In genomic region chr15:11909875-11910274, GRCm38 (mm10) we compare ENCODE assay signal across 11 mouse cellular contexts. TPM values are rescaled to one million over a fixed set of nuclear protein-coding genes. Genes with fewer than 3 reads are reported as not detected.
DNase-seq lines count a peak whose midpoint lies in the region; ATAC-seq and TF ChIP-seq lines count a peak whose summit lies in the region.
"Had no signal": no experiment of that assay in that cellular context is flagged by ENCODE, and none has a peak within 500 bp of the region (broad histone marks: within the 10 kb centered on the region; RNA-seq: fewer than 3 reads in every experiment).

No protein-coding gene starts in this region.

- TF ChIP-seq POLR2A in heart, adult 2 months (IDR thresholded peaks at IDR 0.05; ENCODE audit: insufficient read depth, low read depth, low read length) = no peak
- no peak for TF ChIP-seq POLR2A in limb, embryonic 14.5 days (IDR thresholded peaks at IDR 0.05; ENCODE audit: borderline replicate concordance, extremely low read depth, insufficient read depth, insufficient read length)

- intact Hi-C loops in heart, adult 2 months (cut with DNase I) = loop anchor here (5.0 kb wide), 2 partner anchors 57 to 503 kb away; no protein-coding TSS in a partner anchor
- intact Hi-C loops in heart, postnatal 25 days (cut with DNase I) = loop anchor here (2.0 to 5.0 kb wide), 4 partner anchors 57 to 503 kb away; no protein-coding TSS in a partner anchor

- H3K79me2 ChIP-seq in heart, adult 2 months (replicated peaks; ENCODE audit: control insufficient read depth, insufficient read depth, low read length) = no peaks in the 10 kb centered on the region

- no peak overlapping the region for H3K4me2 ChIP-seq in liver, postnatal 0 days (ENCODE audit: low read depth, low read length)
- H3K4me2 ChIP-seq in liver, embryonic 12.5 days = no peak overlapping the region
- no peak overlapping the region for H3K4me2 ChIP-seq in limb, embryonic 14.5 days (replicated peaks; ENCODE audit: low read depth, low read length, severe bottlenecking)
- H3K4me2 ChIP-seq: intestine, embryonic 15.5 days; limb, embryonic 12.5 days had no signal

- no peaks in the 10 kb centered on the region for H3K9me3 ChIP-seq in liver, postnatal 0 days (ENCODE audit: low read length)
- no peaks in the 10 kb centered on the region for H3K9me3 ChIP-seq in liver, embryonic 12.5 days (replicated peaks)
- no peaks in the 10 kb centered on the region for H3K9me3 ChIP-seq in limb, embryonic 14.5 days (ENCODE audit: control insufficient read depth, low read length)
- H3K9me3 ChIP-seq: intestine, embryonic 15.5 days; limb, embryonic 12.5 days had no signal

- peaks cover 3% of the 10 kb centered on the region; the same call in 1 of the 2 replicates for H3K27me3 ChIP-seq in heart, adult 2 months (ENCODE audit: control insufficient read depth, insufficient read depth, low read length)
- peaks cover 31% of the 10 kb centered on the region for H3K27me3 ChIP-seq in liver, postnatal 0 days (ENCODE audit: insufficient read depth, low read length)
- peaks cover 39% of the 10 kb centered on the region for H3K27me3 ChIP-seq in liver, embryonic 12.5 days (replicated peaks)
- H3K27me3 ChIP-seq in limb, embryonic 14.5 days (ENCODE audit: control insufficient read depth, insufficient read depth, low read length) = peaks cover 25% of the 10 kb centered on the region; the same call in 1 of the 2 replicates

- no peak overlapping the region for H3K27ac ChIP-seq in heart, adult 2 months
- H3K27ac ChIP-seq in liver, postnatal 0 days (ENCODE audit: low read depth) = no peak overlapping the region
- H3K27ac ChIP-seq in liver, embryonic 12.5 days = no peak overlapping the region
- H3K27ac ChIP-seq in limb, embryonic 14.5 days (replicated peaks; ENCODE audit: low read depth, low read length) = no peak overlapping the region
- H3K27ac ChIP-seq: intestine, embryonic 15.5 days; limb, embryonic 12.5 days had no signal

- peak; percentile 76 for TF ChIP-seq CTCF in heart, adult 2 months (IDR thresholded peaks at IDR 0.05)
- peak; percentile 55 for TF ChIP-seq CTCF in liver, postnatal 0 days (IDR thresholded peaks at IDR 0.05; ENCODE audit: low read depth)

- no peak overlapping the region for H3K4me3 ChIP-seq in heart, adult 2 months
- H3K4me3 ChIP-seq in liver, postnatal 0 days (ENCODE audit: low read depth, low read length) = no peak overlapping the region
- no peak overlapping the region for H3K4me3 ChIP-seq in liver, embryonic 12.5 days
- no peak overlapping the region for H3K4me3 ChIP-seq in limb, embryonic 14.5 days (replicated peaks; ENCODE audit: low read length)
- H3K4me3 ChIP-seq: intestine, embryonic 15.5 days; limb, embryonic 12.5 days had no signal

- no peaks in the 10 kb centered on the region for H3K36me3 ChIP-seq in heart, adult 2 months (ENCODE audit: control insufficient read depth, insufficient read depth, low read length)
- no peaks in the 10 kb centered on the region for H3K36me3 ChIP-seq in liver, postnatal 0 days (replicated peaks; ENCODE audit: insufficient read depth, low read length)
- H3K36me3 ChIP-seq in liver, embryonic 12.5 days = no peaks in the 10 kb centered on the region
- H3K36me3 ChIP-seq in limb, embryonic 14.5 days (ENCODE audit: control insufficient read depth, insufficient read depth, low read length) = no peaks in the 10 kb centered on the region
- H3K36me3 ChIP-seq: intestine, embryonic 15.5 days; limb, embryonic 12.5 days had no signal

- H3K4me1 ChIP-seq in heart, adult 2 months (ENCODE audit: control insufficient read depth, insufficient read depth, low read length) = no peaks in the 10 kb centered on the region; the same call in 1 of the 2 replicates
- H3K4me1 ChIP-seq in liver, postnatal 0 days (ENCODE audit: insufficient read depth) = peaks cover 7% of the 10 kb centered on the region
- H3K4me1 ChIP-seq in liver, embryonic 12.5 days = no peaks in the 10 kb centered on the region
- peaks cover 9% of the 10 kb centered on the region; the same call in 1 of the 2 replicates for H3K4me1 ChIP-seq in limb, embryonic 14.5 days (ENCODE audit: control insufficient read depth, insufficient read depth, low read length)

- WGBS in heart, adult 2 months = 37% methylated on average over 6 of the region's 6 CpGs
- WGBS in liver, postnatal 0 days (ENCODE audit: insufficient replicate concordance) = 37% methylated on average over 6 of the region's 6 CpGs
- 37% methylated on average over 6 of the region's 6 CpGs for WGBS in liver, embryonic 12.5 days (ENCODE audit: insufficient replicate concordance)
- WGBS in limb, embryonic 14.5 days = 45% methylated on average over 6 of the region's 6 CpGs

- no peak for ATAC-seq in liver, postnatal 0 days
- ATAC-seq in liver, embryonic 12.5 days = no peak
- no peak for ATAC-seq in limb, embryonic 14.5 days (ENCODE audit: low FRiP score, low read depth)
- ATAC-seq in megakaryocyte progenitor cell, adult 5-6 weeks (replicated peaks; ENCODE audit: poor library complexity) = no peak
- ATAC-seq: intestine, embryonic 15.5 days had no signal

- no peak for DNase-seq in heart, adult 2 months
- no peak for DNase-seq in heart, postnatal 25 days (ENCODE audit: low spot score)
- no peak for DNase-seq in liver, postnatal 0 days
- DNase-seq in NIH3T3 (ENCODE audit: low read depth) = peak; percentile 75
- peak; percentile 34 for DNase-seq in limb, embryonic 14.5 days (ENCODE audit: low spot score)
- no peak for DNase-seq in adrenal gland, postnatal 25 days
- DNase-seq: right cerebral cortex, postnatal 25 days had no signal

- no peak for TF ChIP-seq EP300 in heart, adult 2 months (IDR thresholded peaks at IDR 0.05; ENCODE audit: insufficient read depth, low read depth, low read length)
- no peak for TF ChIP-seq EP300 in liver, postnatal 0 days (IDR thresholded peaks at IDR 0.05; ENCODE audit: low read depth)

- H3K9ac ChIP-seq in heart, adult 2 months (ENCODE audit: low read depth, low read length) = no peak overlapping the region
- no peak overlapping the region for H3K9ac ChIP-seq in liver, postnatal 0 days (replicated peaks)
- H3K9ac ChIP-seq in liver, embryonic 12.5 days = no peak overlapping the region
- no peak overlapping the region for H3K9ac ChIP-seq in limb, embryonic 14.5 days (ENCODE audit: low read depth, low read length, severe bottlenecking)
- H3K9ac ChIP-seq: intestine, embryonic 15.5 days; limb, embryonic 12.5 days had no signal

RNA-seq across cellular contexts. Expression of gene Npr3, which starts 2.8 kb away (rescaled TPM):
- total RNA-seq in heart, adult 2 months (2021) = 10 to 100 TPM; 23.6 to 36.1 TPM
- 9.0 and 12.1 TPM in 2 replicates for polyA plus RNA-seq in heart, adult 2 months (2012; rRNA removed)
- total RNA-seq in heart, postnatal 25 days (2021) = 10 to 100 TPM; 34.0 to 38.2 TPM
- polyA plus RNA-seq in liver, postnatal 0 days (2015; fragmentation: Nextera tagmentation; extraction: Ambion mirVana) = 0.62 and 0.85 TPM in 2 replicates
- polyA plus RNA-seq in liver, embryonic 12.5 days (2016; fragmentation: Nextera tagmentation; extraction: Ambion mirVana) = 4.0 and 4.4 TPM in 2 replicates
- 10.4 and 10.9 TPM in 2 replicates for polyA plus RNA-seq in limb, embryonic 14.5 days (2012; rRNA removed)
- polyA plus RNA-seq in limb, embryonic 14.5 days (2014; fragmentation: Nextera tagmentation; extraction: Ambion mirVana) = 6.3 and 6.9 TPM in 2 replicates
- not detected in 2 replicates for total RNA-seq in megakaryocyte progenitor cell, adult 5-6 weeks (2015)
- not detected in 2 replicates for total RNA-seq in megakaryocyte progenitor cell, adult 5-6 weeks (2017)
- 11.2 and 13.5 TPM in 2 replicates for total RNA-seq in adrenal gland, postnatal 25 days (2021)

Comparison
In these comparisons a context has a peak if more than half of its experiments do, and no peak if none do; other contexts are left out.
1. DNase-seq: peak in NIH3T3 (single experiment) and limb, embryonic 14.5 days (single experiment); none in heart, adult 2 months (0 of 2), heart, postnatal 25 days (single experiment), liver, postnatal 0 days (single experiment) and adrenal gland, postnatal 25 days (single experiment).
2. RNA of gene Npr3, which starts 2.8 kb away (total RNA-seq): 34.0 to 38.2 TPM in heart, postnatal 25 days, 23.6 to 36.1 TPM in heart, adult 2 months and 11.2 to 13.5 TPM in adrenal gland, postnatal 25 days; not detected in megakaryocyte progenitor cell, adult 5-6 weeks; every median in the first group is over 10 times any median in the second.